Mouse (Mus musculus) kidney, embryonic 16.5 days (tissue): ENCODE results near the gene Pygm. TPM values are rescaled to one million over a fixed set of nuclear protein-coding genes. Genes with fewer than 3 reads are reported as not detected.

Experiments
- ATAC-seq: fragments of 200-750 bp; cut with Nextera tagmentation; 2 replicates; pipeline ENCODE4 v1.8.0; 2017; ENCODE audit warnings: moderate TSS enrichment; ENCODE audit not compliant: low FRiP score, low TSS enrichment
- H3K27ac ChIP-seq: fragments of 300-500 bp; sonication (generic); 2 replicates; pipeline ENCODE4 v1.5.1; 2014; ENCODE audit warnings: low read length
- H3K27me3 ChIP-seq: fragments of 300-500 bp; sonication (generic); 2 replicates; pipeline ENCODE4 v1.6.1; 2014; ENCODE audit warnings: low read length, control low read depth, mixed read lengths; ENCODE audit not compliant: insufficient read depth
- H3K36me3 ChIP-seq: fragments of 300-500 bp; sonication (generic); 2 replicates; pipeline ENCODE4 v1.6.1; 2014; ENCODE audit warnings: low read length, control low read depth, mixed read lengths; ENCODE audit not compliant: insufficient read depth
- H3K4me1 ChIP-seq: fragments of 300-500 bp; sonication (generic); 2 replicates; pipeline ENCODE4 v1.6.1; 2014; ENCODE audit warnings: low read length, control low read depth, mixed read lengths; ENCODE audit not compliant: insufficient read depth
- H3K4me2 ChIP-seq: fragments of 300-500 bp; sonication (generic); replicated peaks from 2 replicates; pipeline ENCODE4 v1.6.1; 2014; ENCODE audit warnings: low read depth, low read length
- H3K4me3 ChIP-seq: fragments of 300-500 bp; sonication (generic); 2 replicates; pipeline ENCODE4 v1.5.1; 2014; ENCODE audit warnings: mild to moderate bottlenecking, low read length
- H3K9ac ChIP-seq: fragments of 300-500 bp; sonication (generic); replicated peaks from 2 replicates; pipeline ENCODE4 v1.6.1; 2014; ENCODE audit warnings: low read length
- H3K9me3 ChIP-seq: fragments of 300-500 bp; sonication (generic); 2 replicates; pipeline ENCODE4 v1.6.1; 2016; ENCODE audit warnings: low read length, control low read depth
- WGBS: fragments of 180-500 bp; shearing (Covaris S2); extraction: QIAGEN DNeasy Blood & Tissue Kit; methylation state at CpG from one replicate; pipeline ENCODE4 v1.1.7; 2014; 5-methylcytosine and 5-hydroxymethylcytosine counted together
- polyA plus RNA-seq: library from polyadenylated mRNA; unstranded; fragments of >200 nt; fragmentation: Nextera tagmentation; extraction: Ambion mirVana; gene quantifications from 2 replicates; pipeline ENCODE4 v1.2.1, GENCODE M21; 2015

The Pygm gene
- polyA plus RNA-seq, 1 experiment from 2014 or later = 38.3 TPM

DNA sequence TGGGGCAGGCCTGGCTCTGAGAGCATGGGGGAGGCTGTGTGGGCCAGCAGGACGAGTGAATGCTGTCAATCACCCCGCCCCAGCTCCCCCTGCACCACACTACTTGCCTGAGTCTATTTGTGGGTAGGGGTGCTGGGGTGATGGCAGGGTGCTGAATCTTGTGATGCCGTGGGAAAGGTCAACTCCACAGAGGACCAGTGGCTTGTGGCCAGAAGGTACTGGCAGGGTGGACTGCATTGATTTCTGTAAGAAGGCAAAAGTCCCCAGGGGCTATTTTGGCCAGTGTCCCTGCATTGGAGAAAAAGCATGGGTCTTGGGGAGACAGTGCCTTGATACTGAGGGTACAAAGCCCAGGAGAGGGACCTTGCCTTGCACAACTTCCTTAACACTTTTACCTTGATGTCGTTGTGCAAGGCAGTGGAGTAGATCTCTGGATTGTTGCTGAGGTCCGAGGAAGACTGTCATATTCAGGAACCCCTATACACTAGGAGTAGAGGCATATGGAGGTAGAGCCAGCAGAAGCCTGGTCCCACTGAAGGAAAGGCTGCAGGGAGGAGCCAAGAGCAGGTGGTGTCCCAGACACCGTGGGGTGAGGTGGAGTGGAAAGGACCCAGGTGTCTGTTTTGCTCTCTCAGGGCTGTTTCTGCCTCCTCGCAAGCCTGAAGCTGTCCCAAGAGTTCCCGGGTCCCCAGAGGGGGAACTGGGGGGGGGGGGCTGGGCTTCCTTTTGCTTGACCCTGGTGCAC is 40.1 kb downstream of the Pygm start:
- ATAC-seq = no peak
- peaks cover 69% of the 10 kb centered on the region for H3K27me3 ChIP-seq

GRCm38 (mm10) chr19:6425595-6425994 is 41.4 kb downstream of the Pygm start:
- 38% methylated on average over 5 of the region's 5 CpGs for WGBS

More for the DNA sequence above, 40.1 kb downstream of the Pygm start:
- Histone ChIP-seq H3K4me2 (no peak overlapping the region), H3K36me3 (no peaks in the 10 kb centered on the region), H3K9me3 (no peaks in the 10 kb centered on the region), H3K27ac (no peak overlapping the region), H3K4me3 (no peak overlapping the region), H3K9ac (no peak overlapping the region), H3K4me1 (peaks cover 14% of the 10 kb centered on the region)
- 72% methylated on average over 8 of the region's 8 CpGs for WGBS

GRCm38 (mm10) chr19:6426703-6427500 is 42.7 kb downstream of the Pygm start:
- 19% methylated on average over 13 of the region's 13 CpGs for WGBS

More at GRCm38 (mm10) chr19:6425595-6425994, 41.4 kb downstream of the Pygm start:
- ATAC-seq = no peak
- H3K4me2 ChIP-seq = no peak overlapping the region
- H3K4me3 ChIP-seq = no peak overlapping the region
- H3K27me3 ChIP-seq = peaks cover 69% of the 10 kb centered on the region
- no peak overlapping the region for H3K27ac ChIP-seq
- no peaks in the 10 kb centered on the region for H3K9me3 ChIP-seq
- no peak overlapping the region for H3K9ac ChIP-seq
- no peaks in the 10 kb centered on the region for H3K36me3 ChIP-seq
- H3K4me1 ChIP-seq = peaks cover 14% of the 10 kb centered on the region

GRCm38 (mm10) chr19:6427653-6428434 is 43.6 kb downstream of the Pygm start:
- Histone ChIP-seq H3K4me2 (peak overlapping the region; percentile 58), H3K27ac (no peak overlapping the region), H3K27me3 (peaks cover 74% of the 10 kb centered on the region), H3K36me3 (no peaks in the 10 kb centered on the region), H3K4me3 (peak overlapping the region; percentile 41), H3K4me1 (peaks cover 14% of the 10 kb centered on the region), H3K9ac (no peak overlapping the region), H3K9me3 (no peaks in the 10 kb centered on the region)
- peak; percentile 20; the same call in 1 of the 2 replicates for ATAC-seq
- WGBS = under 1% methylated on average over 89 of the region's 94 CpGs

More at GRCm38 (mm10) chr19:6426703-6427500, 42.7 kb downstream of the Pygm start:
- Histone ChIP-seq H3K4me2 (no peak overlapping the region), H3K9ac (no peak overlapping the region), H3K27me3 (peaks cover 71% of the 10 kb centered on the region), H3K36me3 (no peaks in the 10 kb centered on the region), H3K4me3 (no peak overlapping the region), H3K4me1 (peaks cover 14% of the 10 kb centered on the region), H3K9me3 (no peaks in the 10 kb centered on the region), H3K27ac (no peak overlapping the region)
- peak; percentile 19; the same call in 1 of the 2 replicates for ATAC-seq

DNA sequence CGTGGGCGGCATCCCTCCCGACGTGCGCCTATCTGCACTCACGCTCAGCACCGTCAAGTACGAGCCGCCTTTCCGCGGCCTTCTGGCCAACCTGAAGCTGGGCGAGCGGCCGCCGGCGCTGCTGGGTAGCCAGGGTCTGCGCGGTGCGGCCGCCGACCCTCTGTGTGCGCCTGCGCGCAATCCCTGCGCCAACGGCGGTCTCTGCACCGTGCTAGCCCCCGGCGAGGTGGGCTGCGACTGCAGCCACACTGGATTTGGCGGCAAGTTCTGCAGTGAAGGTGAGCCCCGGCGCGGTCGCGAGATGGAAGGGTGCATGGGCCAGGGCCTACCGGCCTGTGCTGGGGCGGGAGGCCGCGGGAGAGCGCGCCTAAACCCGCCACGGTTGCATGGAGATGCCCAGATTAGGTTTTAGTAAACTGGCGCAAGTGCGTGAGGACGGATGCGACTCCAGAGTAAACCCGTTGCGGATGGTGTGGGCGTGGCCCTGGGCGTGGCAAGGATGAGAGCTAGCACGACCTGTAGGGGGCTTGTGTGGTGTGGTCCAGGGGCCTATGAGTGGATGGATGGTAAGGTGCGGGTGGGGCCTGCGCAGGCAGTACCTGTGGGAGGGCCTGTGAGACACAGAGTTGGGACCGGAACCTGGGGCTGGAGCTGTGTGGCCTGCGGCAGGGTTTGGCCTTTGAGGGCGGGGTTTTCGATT is 44.5 kb downstream of the Pygm start:
- Histone ChIP-seq H3K36me3 (no peaks in the 10 kb centered on the region), H3K27me3 (peaks cover 73% of the 10 kb centered on the region), H3K4me1 (peaks cover 14% of the 10 kb centered on the region), H3K9me3 (no peaks in the 10 kb centered on the region), H3K27ac (no peak overlapping the region), H3K9ac (no peak overlapping the region), H3K4me2 (peak overlapping the region; percentile 58), H3K4me3 (peak overlapping the region; percentile 41)
- ATAC-seq = peak; percentile 62
- under 1% methylated on average over 56 of the region's 60 CpGs for WGBS

- Histone ChIP-seq H3K4me1 (peaks cover 23% of the 10 kb centered on the region), H3K4me2 (no peak overlapping the region), H3K36me3 (no peaks in the 10 kb centered on the region), H3K9ac (no peak overlapping the region), H3K27ac (no peak overlapping the region), H3K9me3 (no peaks in the 10 kb centered on the region), H3K4me3 (no peak overlapping the region), H3K27me3 (no peaks in the 10 kb centered on the region)
- no peak for ATAC-seq
- 70% methylated on average over 10 of the region's 10 CpGs for WGBS
Measured at GRCm38 (mm10) chr19:6443016-6443415, 58.8 kb downstream of the Pygm start.

GRCm38 (mm10) chr19:6445761-6446423 is 61.7 kb downstream of the Pygm start:
- Histone ChIP-seq H3K4me3 (no peak overlapping the region), H3K27me3 (no peaks in the 10 kb centered on the region), H3K27ac (0 out of 2 replicates have a peak overlapping the region, but pooled peaks have one; percentile 8), H3K9ac (no peak overlapping the region; the same call in 1 of the 2 replicates), H3K36me3 (no peaks in the 10 kb centered on the region), H3K4me1 (peaks cover 28% of the 10 kb centered on the region), H3K9me3 (no peaks in the 10 kb centered on the region), H3K4me2 (no peak overlapping the region)
- WGBS = 33% methylated on average over 10 of the region's 10 CpGs
- peak; percentile 87 for ATAC-seq

DNA sequence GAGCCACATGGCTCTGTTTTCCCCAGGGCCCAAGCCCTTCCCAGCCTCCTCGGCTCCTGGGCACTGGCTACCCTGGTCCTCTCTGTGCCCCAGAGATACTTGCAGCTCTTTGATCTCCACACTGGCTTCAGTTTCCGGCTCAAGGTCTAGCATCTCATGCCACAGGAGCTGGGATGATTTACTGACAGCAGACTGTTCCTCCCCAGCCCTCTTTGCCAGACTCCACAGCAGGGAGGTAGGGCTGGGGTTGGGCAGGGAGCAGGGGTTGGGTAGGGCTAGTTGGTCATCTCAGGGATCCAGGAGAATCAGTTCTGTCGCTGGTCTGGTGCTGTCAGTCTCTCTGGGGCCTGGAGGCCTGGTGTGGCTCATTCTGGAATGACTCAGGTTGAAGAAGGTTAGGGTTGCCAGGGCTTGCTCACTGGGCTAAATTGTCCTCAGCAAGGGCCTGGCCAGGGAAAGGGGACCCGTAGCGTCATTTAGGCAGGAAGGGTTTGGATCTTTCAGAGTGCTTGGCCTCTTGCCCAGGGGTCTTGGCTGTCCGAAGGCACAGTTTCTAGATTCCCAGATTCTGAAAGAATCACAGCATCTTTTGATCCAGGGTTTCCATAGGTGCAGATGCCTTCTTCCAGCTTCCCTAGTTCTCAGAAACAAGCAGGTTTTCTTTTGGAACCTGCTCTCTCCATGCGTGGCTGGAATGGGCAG is 62.7 kb downstream of the Pygm start:
- 0 out of 2 replicates have a peak overlapping the region, but pooled peaks have one; percentile 2 for H3K27ac ChIP-seq
- H3K4me1 ChIP-seq = peaks cover 31% of the 10 kb centered on the region
- H3K27me3 ChIP-seq = no peaks in the 10 kb centered on the region
- no peak; the same call in 1 of the 2 replicates for ATAC-seq
- H3K36me3 ChIP-seq = no peaks in the 10 kb centered on the region
- H3K9me3 ChIP-seq = no peaks in the 10 kb centered on the region
- H3K4me2 ChIP-seq = no peak overlapping the region
- H3K9ac ChIP-seq = no peak overlapping the region
- WGBS = 37% methylated on average over 7 of the region's 7 CpGs
- H3K4me3 ChIP-seq = no peak overlapping the region
